Mouse (Mus musculus): ENCODE measurements at regions not wholly inside any gene's neighbourhood (a gene's known extent, or its start where the extent isn't known, plus 50 kb on each side); places are given as distances from the start of the nearest gene placed in this dataset.

- no peak for DNase-seq (ENCODE audit: low spot score in 2 of 2)
Measured at GRCm38 (mm10) chr13:64007688-64008087, 81.3 kb downstream of the Hsd17b3 start.

GRCm38 (mm10) chr13:64002945-64003459 lies 86.0 kb downstream of the Hsd17b3 start:
- no peak for DNase-seq (ENCODE audit: low spot score in 2 of 2)

- no peak for DNase-seq (ENCODE audit: low spot score in 2 of 2)
Measured at GRCm38 (mm10) chr13:64000303-64000702, 88.7 kb downstream of the Hsd17b3 start.

- DNase-seq (ENCODE audit: low spot score in 2 of 2), result no peak
Measured at GRCm38 (mm10) chr13:63998647-63999046, 90.4 kb downstream of the Hsd17b3 start.

GRCm38 (mm10) chr13:63993857-63994477 lies 95.1 kb downstream of the Hsd17b3 start:
- no peak for DNase-seq (ENCODE audit: low spot score in 2 of 2)

GRCm38 (mm10) chr13:63992989-63993388 lies 96.0 kb downstream of the Hsd17b3 start:
- no peak for DNase-seq (ENCODE audit: low spot score in 2 of 2)

GRCm38 (mm10) chr13:63990480-63990958 lies 98.5 kb downstream of the Hsd17b3 start:
- peak in 1 of 2 experiments; percentile 5 for DNase-seq (ENCODE audit: low spot score in 2 of 2)

- no peak for DNase-seq (ENCODE audit: low spot score in 2 of 2)
Measured at GRCm38 (mm10) chr13:63989769-63990168, 99.3 kb downstream of the Hsd17b3 start.

GRCm38 (mm10) chr13:63988263-63988662 lies 100.8 kb downstream of the Hsd17b3 start:
- no peak for DNase-seq (ENCODE audit: low spot score in 2 of 2)

GRCm38 (mm10) chr13:63986681-63987080 lies 102.3 kb downstream of the Hsd17b3 start:
- no peak for DNase-seq (ENCODE audit: low spot score in 2 of 2)

GRCm38 (mm10) chr13:63985590-63985989 lies 103.4 kb downstream of the Hsd17b3 start:
- no peak for DNase-seq (ENCODE audit: low spot score in 2 of 2)

GRCm38 (mm10) chr13:63985086-63985485 lies 103.9 kb downstream of the Hsd17b3 start:
- DNase-seq (ENCODE audit: low spot score in 2 of 2), result no peak

GRCm38 (mm10) chr13:63980012-63980691 lies 108.9 kb downstream of the Hsd17b3 start:
- DNase-seq (ENCODE audit: low spot score in 2 of 2), result no peak

GRCm38 (mm10) chr13:63979581-63979980 lies 109.4 kb downstream of the Hsd17b3 start:
- no peak for DNase-seq (ENCODE audit: low spot score in 2 of 2)

GRCm38 (mm10) chr13:63969907-63970306 lies 119.1 kb downstream of the Hsd17b3 start:
- DNase-seq (ENCODE audit: low spot score in 2 of 2), result no peak

GRCm38 (mm10) chr13:63968623-63969022 lies 120.4 kb downstream of the Hsd17b3 start:
- DNase-seq (ENCODE audit: low spot score in 2 of 2), result no peak

- DNase-seq (ENCODE audit: low spot score in 2 of 2), result no peak
Measured at GRCm38 (mm10) chr13:63957098-63957497, 131.9 kb downstream of the Hsd17b3 start.

- DNase-seq (ENCODE audit: low spot score in 2 of 2), result no peak
Measured at GRCm38 (mm10) chr13:63954305-63954704, 134.7 kb downstream of the Hsd17b3 start.

GRCm38 (mm10) chr13:63951922-63952734 lies 136.9 kb downstream of the Hsd17b3 start:
- no peak for DNase-seq (ENCODE audit: low spot score in 2 of 2)

GRCm38 (mm10) chr13:63951136-63951535 lies 136.1 kb downstream of the Ercc6l2 start:
- no peak for DNase-seq (ENCODE audit: low spot score in 2 of 2)

All from left cerebral cortex, adult 18-20 months (tissue).